8 mouse cellular contexts compared by ENCODE assay signal in genomic region chr15:82345820-82346470, GRCm38 (mm10). TPM values are rescaled to one million over a fixed set of nuclear protein-coding genes. Genes with fewer than 3 reads are reported as not detected.
DNase-seq lines count a peak whose midpoint lies in the region; ATAC-seq and TF ChIP-seq lines count a peak whose summit lies in the region.

No protein-coding gene starts in this region.

- peaks cover 36% of the 10 kb centered on the region for H3K4me1 ChIP-seq in hindbrain, embryonic 10.5 days (replicated peaks)
- peaks cover 10% of the 10 kb centered on the region for H3K4me1 ChIP-seq in lung, postnatal 0 days (ENCODE audit: insufficient read depth, low read depth, low read length)

- peak overlapping the region; percentile 62 for H3K4me2 ChIP-seq in lung, postnatal 0 days (replicated peaks; ENCODE audit: low read depth, low read length)

- no peak for TF ChIP-seq EP300 in lung, postnatal 0 days (IDR thresholded peaks at IDR 0.05)

- peaks cover 37% of the 10 kb centered on the region for H3K36me3 ChIP-seq in hindbrain, embryonic 10.5 days
- H3K36me3 ChIP-seq in lung, postnatal 0 days (ENCODE audit: insufficient read depth, low read length): peaks cover 26% of the 10 kb centered on the region

- peak overlapping the region; percentile 80 for H3K4me3 ChIP-seq in hindbrain, embryonic 10.5 days
- peak overlapping the region; percentile 68 for H3K4me3 ChIP-seq in lung, postnatal 0 days (ENCODE audit: low read depth, low read length)

- WGBS in hindbrain, embryonic 10.5 days: under 1% methylated on average over 51 of the region's 51 CpGs
- WGBS in lung, postnatal 0 days: under 1% methylated on average over 51 of the region's 51 CpGs

- no peak for TF ChIP-seq CTCF in lung, postnatal 0 days (IDR thresholded peaks at IDR 0.05)

- peak; percentile 100 for DNase-seq in MN1 (ENCODE audit: low spot score)
- DNase-seq in cerebellum, adult 9-10 months: peak; percentile 99
- DNase-seq in hindbrain, embryonic 10.5 days (ENCODE audit: low spot score): peak; percentile 98
- DNase-seq in layer of hippocampus, adult 9-11 months: peak; percentile 98
- DNase-seq in lung, postnatal 0 days (ENCODE audit: low spot score): peak; percentile 99
- DNase-seq in ovary, postnatal 14 days (ENCODE audit: low spot score): peak; percentile 94
- peak; percentile 98 for DNase-seq in thymus, postnatal 14 days

- H3K27me3 ChIP-seq in hindbrain, embryonic 10.5 days (ENCODE audit: insufficient read depth, poor library complexity, severe bottlenecking): peaks cover 10% of the 10 kb centered on the region
- H3K27me3 ChIP-seq in lung, postnatal 0 days (replicated peaks; ENCODE audit: insufficient read depth, low read length): no peaks in the 10 kb centered on the region

- peak; percentile 95 for ATAC-seq in frontal cortex, adult (ENCODE audit: low TSS enrichment)
- ATAC-seq in lung, postnatal 0 days: peak; percentile 98

- peak overlapping the region; percentile 69 for H3K9ac ChIP-seq in lung, postnatal 0 days (replicated peaks; ENCODE audit: low read depth)

- no peaks in the 10 kb centered on the region for H3K9me3 ChIP-seq in hindbrain, embryonic 10.5 days
- H3K9me3 ChIP-seq in lung, postnatal 0 days (ENCODE audit: low read length): no peaks in the 10 kb centered on the region

- peak overlapping the region; percentile 96 for H3K27ac ChIP-seq in hindbrain, embryonic 10.5 days
- peak overlapping the region; percentile 94 for H3K27ac ChIP-seq in lung, postnatal 0 days (ENCODE audit: low read length)

RNA-seq across cellular contexts. Expression of gene Smdt1, which starts 7.2 kb away (rescaled TPM):
- 269 and 314 TPM in 2 replicates for polyA plus RNA-seq in hindbrain, embryonic 10.5 days (2016; fragmentation: Nextera tagmentation; extraction: Ambion mirVana)
- 241 and 276 TPM in 2 replicates for polyA plus RNA-seq in lung, postnatal 0 days (2015; fragmentation: Nextera tagmentation; extraction: Ambion mirVana)

RNA-seq across cellular contexts. Expression of gene Pheta2, which starts 7.2 kb away (rescaled TPM):
- 4.8 TPM in 2 replicates for polyA plus RNA-seq in hindbrain, embryonic 10.5 days (2016; fragmentation: Nextera tagmentation; extraction: Ambion mirVana)
- polyA plus RNA-seq in lung, postnatal 0 days (2015; fragmentation: Nextera tagmentation; extraction: Ambion mirVana): 8.4 TPM in 2 replicates

RNA-seq across cellular contexts. Expression of gene Naga, which starts 7.2 kb away (rescaled TPM):
- polyA plus RNA-seq in hindbrain, embryonic 10.5 days (2016; fragmentation: Nextera tagmentation; extraction: Ambion mirVana): 20.9 and 24.9 TPM in 2 replicates
- 73.0 and 75.4 TPM in 2 replicates for polyA plus RNA-seq in lung, postnatal 0 days (2015; fragmentation: Nextera tagmentation; extraction: Ambion mirVana)

RNA-seq across cellular contexts. Expression of gene Ndufa6, which starts 8.2 kb away (rescaled TPM):
- polyA plus RNA-seq in hindbrain, embryonic 10.5 days (2016; fragmentation: Nextera tagmentation; extraction: Ambion mirVana): 267 and 273 TPM in 2 replicates
- polyA plus RNA-seq in lung, postnatal 0 days (2015; fragmentation: Nextera tagmentation; extraction: Ambion mirVana): 439 and 454 TPM in 2 replicates

RNA-seq across cellular contexts. Expression of gene Cyp2d22, which starts 34.1 kb away (rescaled TPM):
- 2.5 and 3.0 TPM in 2 replicates for polyA plus RNA-seq in hindbrain, embryonic 10.5 days (2016; fragmentation: Nextera tagmentation; extraction: Ambion mirVana)
- polyA plus RNA-seq in lung, postnatal 0 days (2015; fragmentation: Nextera tagmentation; extraction: Ambion mirVana): 13.3 and 14.2 TPM in 2 replicates

Comparison
In these comparisons a context has a peak if more than half of its experiments do, and no peak if none do; other contexts are left out.
1. Peak in every context shown above with its lines: DNase-seq, ATAC-seq, H3K4me3 ChIP-seq and H3K27ac ChIP-seq.